Mouse (Mus musculus) intestine, embryonic 15.5 days (tissue): ENCODE data around the gene Cdc14b. TPM values are rescaled to one million over a fixed set of nuclear protein-coding genes. Genes with fewer than 3 reads are reported as not detected.
A peak's percentile ranks its signal among the peaks of the same experiment; 100 is the strongest.

Experiments used
- ATAC-seq: fragments of 200-750 bp; cut with Nextera tagmentation; 2 replicates; pipeline ENCODE4 v1.8.0; 2017; ENCODE audit warnings: moderate TSS enrichment, moderate library complexity
- H3K27ac ChIP-seq: fragments of 300-500 bp; sonication (generic); 2 replicates; pipeline ENCODE4 v1.5.1; 2015; ENCODE audit warnings: mild to moderate bottlenecking, inconsistent platforms
- H3K27me3 ChIP-seq: fragments of 300-500 bp; sonication (generic); replicated peaks from 2 replicates; pipeline ENCODE4 v1.6.1; 2015; ENCODE audit warnings: inconsistent platforms
- H3K36me3 ChIP-seq: fragments of 300-500 bp; sonication (generic); 2 replicates; pipeline ENCODE4 v1.6.1; 2015; ENCODE audit warnings: inconsistent platforms
- H3K4me1 ChIP-seq: fragments of 300-500 bp; sonication (generic); replicated peaks from 2 replicates; pipeline ENCODE4 v1.6.1; 2015; ENCODE audit warnings: inconsistent platforms
- H3K4me2 ChIP-seq: fragments of 300-500 bp; sonication (generic); replicated peaks from 2 replicates; pipeline ENCODE4 v1.6.1; 2015; ENCODE audit warnings: mild to moderate bottlenecking, inconsistent platforms
- H3K4me3 ChIP-seq: fragments of 300-500 bp; sonication (generic); replicated peaks from 2 replicates; pipeline ENCODE4 v1.5.1; 2015; ENCODE audit warnings: inconsistent platforms
- H3K9ac ChIP-seq: fragments of 300-500 bp; sonication (generic); 2 replicates; pipeline ENCODE4 v1.6.1; 2015; ENCODE audit warnings: inconsistent platforms
- H3K9me3 ChIP-seq: fragments of 300-500 bp; sonication (generic); 2 replicates; pipeline ENCODE4 v1.6.1; 2016; ENCODE audit warnings: inconsistent platforms
- WGBS: fragments of 180-500 bp; shearing (Covaris S2); methylation state at CpG from one replicate; pipeline ENCODE4 v1.1.7; 2015; 5-methylcytosine and 5-hydroxymethylcytosine counted together
- polyA plus RNA-seq: library from polyadenylated mRNA; unstranded; fragments of >200 nt; fragmentation: Nextera tagmentation; extraction: Ambion mirVana; gene quantifications from 2 replicates; pipeline ENCODE4 v1.2.1, GENCODE M21; 2015

The Cdc14b gene
- polyA plus RNA-seq, 1 experiment from 2014 or later, result 17.5 TPM

DNA sequence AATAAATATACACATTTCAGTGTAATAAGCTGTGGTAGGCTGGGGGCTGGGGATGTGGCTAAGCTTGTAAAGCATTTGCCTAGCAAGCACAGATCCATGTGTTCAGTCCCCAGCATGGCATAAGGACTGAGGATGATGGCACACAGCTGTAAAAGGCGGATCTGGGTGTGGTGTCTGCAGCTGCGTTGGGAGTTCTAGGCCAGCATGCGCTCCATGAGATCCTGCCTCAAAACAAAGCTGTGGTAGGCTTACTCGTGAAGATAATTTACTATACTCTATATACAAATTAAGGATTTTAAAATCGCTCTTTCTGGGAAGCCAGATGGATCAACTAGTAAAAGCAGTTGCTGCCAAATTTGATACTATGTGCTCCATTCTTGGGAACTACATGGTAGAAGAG is 60.2 kb downstream of the Cdc14b start:
- H3K27me3 ChIP-seq, result no peaks in the 10 kb centered on the region
- H3K9ac ChIP-seq, result no peak overlapping the region
- H3K9me3 ChIP-seq, result no peaks in the 10 kb centered on the region
- H3K36me3 ChIP-seq, result no peaks in the 10 kb centered on the region
- ATAC-seq, result no peak
- WGBS, result 86% methylated on average over 5 of the region's 5 CpGs
- no peaks in the 10 kb centered on the region for H3K4me1 ChIP-seq
- no peak overlapping the region for H3K4me3 ChIP-seq
- H3K4me2 ChIP-seq, result no peak overlapping the region
- no peak overlapping the region for H3K27ac ChIP-seq

DNA sequence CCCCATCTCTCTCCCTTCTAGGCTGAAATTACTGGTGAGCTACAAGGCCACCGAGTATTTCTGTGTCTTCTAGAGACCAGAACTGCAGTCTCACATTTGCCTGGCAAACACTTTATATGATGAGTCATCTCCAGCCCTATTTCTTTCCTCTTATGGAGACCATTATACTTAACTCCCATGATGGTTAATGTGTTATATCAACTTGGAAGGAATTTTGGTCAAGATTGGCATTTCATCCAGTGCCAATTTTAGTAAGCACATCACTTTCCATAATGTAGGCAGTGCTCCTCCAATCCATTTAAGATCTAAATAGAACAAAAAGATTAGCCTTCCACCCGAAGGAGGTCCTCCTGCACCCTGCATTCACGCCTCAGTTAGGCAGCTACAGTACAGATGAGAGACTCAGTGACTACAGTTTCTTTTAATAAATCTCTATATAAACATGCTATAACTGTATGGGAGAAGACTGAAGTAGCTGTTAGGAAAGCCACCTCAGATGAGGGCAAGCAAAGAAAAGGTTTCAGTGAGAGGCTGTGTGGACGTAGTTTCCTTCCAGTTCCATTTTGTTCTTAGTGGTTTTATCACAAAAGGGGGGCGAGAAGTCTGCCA is 63.0 kb downstream of the Cdc14b start:
- WGBS, result 77% methylated on average over 5 of the region's 5 CpGs
- 0 out of 2 replicates have a peak, but pooled peaks cover 2% of the 10 kb centered on the region for H3K36me3 ChIP-seq
- no peak for ATAC-seq
- H3K4me3 ChIP-seq, result no peak overlapping the region
- H3K4me2 ChIP-seq, result no peak overlapping the region
- no peaks in the 10 kb centered on the region for H3K9me3 ChIP-seq
- H3K4me1 ChIP-seq, result no peaks in the 10 kb centered on the region
- H3K9ac ChIP-seq, result no peak overlapping the region
- no peaks in the 10 kb centered on the region for H3K27me3 ChIP-seq
- H3K27ac ChIP-seq, result no peak overlapping the region

DNA sequence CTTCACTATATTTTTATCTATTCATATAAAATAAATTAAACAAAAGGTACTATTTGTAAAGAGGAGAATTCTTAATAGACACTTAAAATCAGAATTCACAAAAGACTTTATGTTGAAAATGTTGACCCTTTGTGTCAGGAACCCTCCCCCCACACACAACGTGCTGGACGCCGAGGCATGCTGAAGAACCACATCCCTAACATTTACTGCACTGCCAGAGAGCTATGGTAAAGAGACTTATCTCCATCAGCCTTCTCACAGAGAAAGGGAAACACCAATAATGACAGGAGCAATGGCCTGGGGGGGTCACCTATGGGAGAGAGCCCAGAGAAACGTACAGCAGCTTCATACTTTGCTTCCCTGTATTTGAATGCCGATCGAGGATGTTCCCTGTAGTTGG is 66.9 kb downstream of the Cdc14b start:
- H3K27me3 ChIP-seq, result no peaks in the 10 kb centered on the region
- 0 out of 2 replicates have a peak, but pooled peaks cover 2% of the 10 kb centered on the region for H3K36me3 ChIP-seq
- H3K4me2 ChIP-seq, result no peak overlapping the region
- no peaks in the 10 kb centered on the region for H3K9me3 ChIP-seq
- H3K4me3 ChIP-seq, result no peak overlapping the region
- no peak overlapping the region for H3K9ac ChIP-seq
- ATAC-seq, result no peak
- H3K27ac ChIP-seq, result no peak overlapping the region
- 86% methylated on average over 6 of the region's 6 CpGs for WGBS
- H3K4me1 ChIP-seq, result no peaks in the 10 kb centered on the region

DNA sequence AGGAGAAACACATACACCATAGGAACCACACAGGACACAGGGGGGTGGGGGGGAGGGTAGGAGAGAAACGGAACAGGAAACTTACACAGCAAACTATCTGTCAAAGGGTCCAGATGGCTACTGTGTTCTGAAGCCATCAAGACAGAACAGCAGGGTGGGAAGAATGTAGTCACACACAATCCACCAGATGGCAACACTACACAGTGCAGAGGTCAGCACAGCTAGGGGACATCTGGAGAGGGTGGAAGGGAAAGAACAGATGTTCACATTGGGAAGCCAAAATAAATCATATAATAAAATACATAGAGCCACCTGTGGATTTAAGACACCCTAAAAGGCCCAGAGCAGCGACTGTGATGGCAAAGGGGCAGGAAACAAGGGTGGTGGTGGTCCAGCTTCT is 69.9 kb downstream of the Cdc14b start:
- ATAC-seq, result peak; percentile 78
- 51% methylated on average over 2 of the region's 2 CpGs for WGBS

DNA sequence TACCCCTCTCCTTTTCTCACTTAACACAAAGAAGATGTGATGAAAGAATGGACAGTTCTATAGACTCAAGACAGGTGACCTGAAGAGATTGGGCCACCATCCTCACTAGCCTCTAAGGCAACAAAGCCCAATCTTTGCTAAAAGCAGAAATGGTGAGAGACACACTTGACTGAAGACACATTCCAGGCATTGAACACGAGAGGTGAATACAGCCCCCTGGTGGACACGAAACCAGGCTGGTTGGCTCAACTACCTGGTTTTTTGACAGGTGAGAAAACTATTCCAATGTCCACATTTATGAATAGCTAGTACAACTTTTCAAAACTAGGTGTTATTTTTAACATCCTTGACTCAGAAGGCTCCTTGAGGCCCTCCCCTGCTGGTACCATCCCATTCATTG is 70.4 kb downstream of the Cdc14b start:
- H3K27me3 ChIP-seq, result no peaks in the 10 kb centered on the region
- ATAC-seq, result no peak
- no peak overlapping the region for H3K27ac ChIP-seq
- H3K4me1 ChIP-seq, result no peaks in the 10 kb centered on the region
- H3K36me3 ChIP-seq, result 0 out of 2 replicates have a peak, but pooled peaks cover 2% of the 10 kb centered on the region
- H3K4me3 ChIP-seq, result no peak overlapping the region
- H3K4me2 ChIP-seq, result no peak overlapping the region
- H3K9me3 ChIP-seq, result no peaks in the 10 kb centered on the region
- no peak overlapping the region for H3K9ac ChIP-seq
- WGBS, result 75% methylated on average over 2 of the region's 2 CpGs

More for the DNA sequence above, 69.9 kb downstream of the Cdc14b start:
- Histone ChIP-seq H3K4me2 (no peak overlapping the region), H3K27ac (no peak overlapping the region), H3K4me3 (no peak overlapping the region), H3K9ac (no peak overlapping the region), H3K9me3 (no peaks in the 10 kb centered on the region), H3K36me3 (0 out of 2 replicates have a peak, but pooled peaks cover 2% of the 10 kb centered on the region), H3K4me1 (no peaks in the 10 kb centered on the region), H3K27me3 (no peaks in the 10 kb centered on the region)

DNA sequence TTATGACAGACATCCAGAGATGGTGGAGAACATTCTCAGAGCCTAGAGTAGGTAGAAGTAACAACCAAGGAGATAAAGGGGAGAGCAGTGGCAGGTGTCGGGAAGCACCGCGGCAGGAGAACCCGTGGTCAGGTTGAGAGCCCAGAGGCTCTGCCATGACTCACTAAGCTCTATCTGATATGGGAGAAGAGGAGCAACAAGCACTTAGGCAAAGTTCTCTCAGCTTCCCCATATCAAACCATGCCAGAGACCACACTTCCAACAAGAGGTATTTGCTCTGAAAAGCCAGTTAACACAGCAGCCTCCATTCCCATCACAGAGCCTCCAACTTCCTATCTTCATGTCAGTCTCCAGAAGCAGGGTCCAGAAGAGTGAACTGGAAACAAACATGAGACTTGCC is 74.2 kb downstream of the Cdc14b start:
- no peak overlapping the region for H3K4me3 ChIP-seq
- 92% methylated on average over 4 of the region's 4 CpGs for WGBS

DNA sequence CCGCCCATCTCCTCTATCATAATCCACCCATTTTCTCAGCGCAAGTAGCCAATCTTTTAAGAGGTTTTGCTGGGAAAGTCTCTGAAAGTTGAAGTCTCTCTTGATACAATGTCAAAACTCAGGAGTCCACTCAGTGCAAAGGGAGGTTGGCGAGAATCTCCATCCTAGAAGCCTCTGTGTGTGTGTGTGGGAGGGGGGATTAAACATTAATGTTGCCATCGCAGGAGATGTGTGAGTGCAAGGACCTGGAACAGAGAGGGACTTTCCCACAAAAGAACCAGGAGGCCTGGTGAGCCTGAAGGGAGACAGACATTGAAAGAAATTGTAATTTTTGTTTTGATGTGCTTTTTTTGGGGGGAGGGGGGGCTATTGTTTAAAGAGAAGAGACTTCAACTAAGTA is 76.8 kb downstream of the Cdc14b start:
- H3K4me2 ChIP-seq, result no peak overlapping the region
- H3K4me3 ChIP-seq, result no peak overlapping the region
- no peak overlapping the region for H3K27ac ChIP-seq
- no peaks in the 10 kb centered on the region for H3K4me1 ChIP-seq
- H3K9me3 ChIP-seq, result no peaks in the 10 kb centered on the region
- no peak overlapping the region for H3K9ac ChIP-seq
- no peaks in the 10 kb centered on the region for H3K36me3 ChIP-seq
- ATAC-seq, result no peak
- H3K27me3 ChIP-seq, result no peaks in the 10 kb centered on the region
- WGBS, result 87% methylated on average over 4 of the region's 4 CpGs

More for the DNA sequence above, 74.2 kb downstream of the Cdc14b start:
- no peaks in the 10 kb centered on the region for H3K4me1 ChIP-seq
- H3K9me3 ChIP-seq, result no peaks in the 10 kb centered on the region
- H3K27ac ChIP-seq, result no peak overlapping the region
- no peaks in the 10 kb centered on the region for H3K27me3 ChIP-seq
- H3K9ac ChIP-seq, result no peak overlapping the region
- no peak overlapping the region for H3K4me2 ChIP-seq
- no peak for ATAC-seq
- H3K36me3 ChIP-seq, result no peaks in the 10 kb centered on the region

DNA sequence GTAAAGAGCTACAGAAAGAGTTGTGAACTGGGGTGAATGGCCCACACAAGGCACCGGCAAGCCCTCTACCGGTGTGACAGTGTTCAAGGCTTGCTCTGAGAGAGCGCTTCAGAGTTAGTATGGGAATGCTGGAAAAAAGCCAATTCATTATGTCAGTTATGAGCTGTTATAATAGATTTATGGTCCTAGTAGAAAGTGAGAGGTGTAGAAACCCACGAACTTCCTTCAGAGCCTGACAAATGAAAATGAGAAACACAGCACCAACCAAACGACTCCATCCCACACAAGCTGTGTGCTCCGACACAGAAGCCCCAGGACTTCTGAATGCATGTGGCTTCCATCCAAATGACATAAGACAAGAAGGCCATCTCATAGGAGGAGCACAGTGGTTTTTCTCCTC is 77.2 kb downstream of the Cdc14b start:
- no peaks in the 10 kb centered on the region for H3K27me3 ChIP-seq
- H3K4me1 ChIP-seq, result no peaks in the 10 kb centered on the region
- H3K27ac ChIP-seq, result no peak overlapping the region
- H3K4me3 ChIP-seq, result no peak overlapping the region
- no peak for ATAC-seq
- no peaks in the 10 kb centered on the region for H3K36me3 ChIP-seq
- no peak overlapping the region for H3K9ac ChIP-seq
- no peak overlapping the region for H3K4me2 ChIP-seq
- no peaks in the 10 kb centered on the region for H3K9me3 ChIP-seq
- whole genome bisulfite sequencing, result 78% methylated on average over 6 of the region's 6 CpGs

DNA sequence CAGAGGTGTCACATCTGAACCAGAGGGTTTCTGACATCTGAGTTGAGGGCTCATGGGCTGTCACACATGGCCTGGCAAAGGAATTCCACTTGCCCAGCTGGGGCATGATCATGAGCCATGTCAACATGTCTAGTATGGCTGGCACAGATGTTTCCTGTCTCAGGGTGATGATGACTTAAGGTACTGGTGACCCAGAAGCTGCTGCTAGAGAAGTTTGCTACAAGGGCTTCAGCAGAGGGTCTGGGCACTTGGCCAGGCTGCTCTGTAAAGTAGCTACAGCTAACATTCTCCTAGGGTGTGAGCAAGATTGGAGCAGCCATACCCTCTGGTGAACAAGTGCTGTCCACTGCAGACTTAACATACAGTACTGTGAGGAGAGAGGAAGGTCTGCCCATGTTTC is 88.0 kb downstream of the Cdc14b start:
- no peak for ATAC-seq
- no peak overlapping the region for H3K4me2 ChIP-seq
- H3K9ac ChIP-seq, result no peak overlapping the region
- H3K27me3 ChIP-seq, result no peaks in the 10 kb centered on the region
- no peaks in the 10 kb centered on the region for H3K36me3 ChIP-seq
- no peak overlapping the region for H3K27ac ChIP-seq
- no peak overlapping the region for H3K4me3 ChIP-seq
- no peaks in the 10 kb centered on the region for H3K9me3 ChIP-seq
- H3K4me1 ChIP-seq, result no peaks in the 10 kb centered on the region

DNA sequence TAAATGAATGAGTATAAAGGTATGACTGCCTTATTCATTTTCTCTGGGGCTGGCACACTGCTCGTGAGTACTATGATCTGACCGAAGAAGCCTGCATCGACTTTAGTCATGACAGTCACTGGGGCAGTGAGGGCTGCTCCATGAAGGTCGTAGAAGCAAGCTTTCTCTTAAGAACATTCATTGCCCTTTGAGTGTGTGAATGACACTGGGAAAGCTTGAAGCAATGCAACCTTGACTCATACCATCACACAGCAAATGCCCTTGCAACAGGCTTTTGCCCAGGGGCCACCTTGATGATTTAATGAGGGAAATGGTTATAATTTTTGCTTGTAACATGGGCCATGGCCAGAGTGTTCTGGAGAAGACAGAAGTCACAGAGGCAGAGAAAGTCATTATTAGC is 88.6 kb downstream of the Cdc14b start:
- 97% methylated on average over 4 of the region's 4 CpGs for WGBS
- no peak overlapping the region for H3K4me3 ChIP-seq
- no peaks in the 10 kb centered on the region for H3K9me3 ChIP-seq
- H3K27ac ChIP-seq, result no peak overlapping the region
- no peak overlapping the region for H3K9ac ChIP-seq
- H3K36me3 ChIP-seq, result no peaks in the 10 kb centered on the region
- H3K27me3 ChIP-seq, result no peaks in the 10 kb centered on the region
- H3K4me1 ChIP-seq, result no peaks in the 10 kb centered on the region
- no peak overlapping the region for H3K4me2 ChIP-seq
- no peak for ATAC-seq

DNA sequence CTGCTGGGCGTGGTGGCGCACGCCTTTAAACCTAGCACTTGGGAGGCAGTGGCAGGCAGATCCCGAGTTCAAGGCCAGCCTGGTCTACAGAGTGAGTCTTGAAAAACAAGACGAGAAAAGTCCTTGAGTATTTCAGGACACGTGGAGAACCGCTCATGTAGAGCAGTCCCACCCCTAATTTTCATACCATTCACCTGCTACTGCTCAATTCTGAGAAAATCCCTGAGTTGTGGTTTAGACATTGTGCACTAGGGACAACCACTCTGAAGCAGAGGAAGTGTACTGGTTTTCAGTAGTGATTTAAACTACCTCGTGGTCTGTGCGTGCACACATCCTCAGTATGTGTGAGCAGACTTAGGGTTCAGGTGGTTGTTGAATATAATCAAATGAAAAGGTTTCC is 89.5 kb downstream of the Cdc14b start:
- no peak for ATAC-seq
- H3K9me3 ChIP-seq, result no peaks in the 10 kb centered on the region
- no peak overlapping the region for H3K4me2 ChIP-seq
- H3K36me3 ChIP-seq, result no peaks in the 10 kb centered on the region; the same call in 1 of the 2 replicates
- no peak overlapping the region for H3K27ac ChIP-seq
- H3K4me1 ChIP-seq, result no peaks in the 10 kb centered on the region
- H3K4me3 ChIP-seq, result no peak overlapping the region
- WGBS, result 88% methylated on average over 9 of the region's 9 CpGs
- H3K27me3 ChIP-seq, result no peaks in the 10 kb centered on the region
- H3K9ac ChIP-seq, result no peak overlapping the region

DNA sequence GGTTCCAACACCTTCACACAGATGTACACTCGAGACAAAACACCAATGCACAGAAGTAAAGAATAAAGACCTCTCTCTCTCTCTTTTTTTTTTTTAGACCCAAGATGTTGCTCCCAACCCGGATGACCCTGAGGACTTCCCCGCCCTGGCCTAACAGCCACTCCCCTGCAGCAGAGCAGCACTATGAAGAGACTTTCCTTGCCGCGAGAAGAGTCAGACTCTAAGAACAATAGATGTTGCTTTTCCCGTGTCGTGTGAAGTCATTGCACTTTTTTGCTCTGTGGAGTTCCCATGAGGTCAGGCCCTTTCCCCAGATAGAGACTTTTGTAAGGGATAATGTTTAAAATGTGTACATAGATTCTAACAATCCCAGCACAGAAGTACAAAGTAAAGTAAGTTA is 89.9 kb downstream of the Cdc14b start:
- Histone ChIP-seq H3K4me3 (no peak overlapping the region), H3K36me3 (no peaks in the 10 kb centered on the region; the same call in 1 of the 2 replicates), H3K9me3 (no peaks in the 10 kb centered on the region), H3K4me1 (no peaks in the 10 kb centered on the region), H3K27ac (no peak overlapping the region), H3K4me2 (no peak overlapping the region), H3K9ac (no peak overlapping the region), H3K27me3 (no peaks in the 10 kb centered on the region)
- ATAC-seq, result no peak
- WGBS, result 72% methylated on average over 7 of the region's 7 CpGs

DNA sequence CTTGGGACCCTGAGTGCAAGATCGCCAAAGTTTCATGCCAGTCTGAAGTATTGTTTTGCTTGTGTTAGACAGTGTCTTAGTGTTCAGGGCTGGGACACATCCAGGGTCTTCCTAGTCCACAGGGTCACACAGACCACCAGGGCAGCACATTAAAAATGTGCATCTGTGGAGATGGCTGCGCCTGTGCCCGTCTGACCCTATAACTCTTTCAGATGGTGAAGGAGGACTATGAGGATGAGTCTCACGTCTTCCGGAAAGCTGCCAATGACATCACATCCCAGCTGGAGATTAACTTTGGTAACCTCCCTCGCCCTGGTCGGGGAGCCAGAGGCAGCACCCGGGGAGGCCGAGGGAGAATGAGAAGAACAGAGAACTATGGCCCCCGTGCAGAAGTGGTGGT is 90.7 kb downstream of the Cdc14b start:
- ATAC-seq, result no peak
- Histone ChIP-seq H3K4me3 (no peak overlapping the region), H3K27ac (no peak overlapping the region), H3K4me1 (no peaks in the 10 kb centered on the region), H3K27me3 (no peaks in the 10 kb centered on the region), H3K36me3 (no peaks in the 10 kb centered on the region; the same call in 1 of the 2 replicates), H3K4me2 (no peak overlapping the region), H3K9ac (no peak overlapping the region), H3K9me3 (no peaks in the 10 kb centered on the region)
- 84% methylated on average over 10 of the region's 10 CpGs for WGBS
